Mouse (Mus musculus): Measurements from ENCODE around the gene Xrcc3.

Xrcc3 gene

GRCm38 (mm10) chr12:111816528-111816927 lies 2.9 kb upstream of the Xrcc3 start:
- DNase-seq (ENCODE audit: low spot score in 2 of 2): peak; percentile 52 to 75

DNA sequence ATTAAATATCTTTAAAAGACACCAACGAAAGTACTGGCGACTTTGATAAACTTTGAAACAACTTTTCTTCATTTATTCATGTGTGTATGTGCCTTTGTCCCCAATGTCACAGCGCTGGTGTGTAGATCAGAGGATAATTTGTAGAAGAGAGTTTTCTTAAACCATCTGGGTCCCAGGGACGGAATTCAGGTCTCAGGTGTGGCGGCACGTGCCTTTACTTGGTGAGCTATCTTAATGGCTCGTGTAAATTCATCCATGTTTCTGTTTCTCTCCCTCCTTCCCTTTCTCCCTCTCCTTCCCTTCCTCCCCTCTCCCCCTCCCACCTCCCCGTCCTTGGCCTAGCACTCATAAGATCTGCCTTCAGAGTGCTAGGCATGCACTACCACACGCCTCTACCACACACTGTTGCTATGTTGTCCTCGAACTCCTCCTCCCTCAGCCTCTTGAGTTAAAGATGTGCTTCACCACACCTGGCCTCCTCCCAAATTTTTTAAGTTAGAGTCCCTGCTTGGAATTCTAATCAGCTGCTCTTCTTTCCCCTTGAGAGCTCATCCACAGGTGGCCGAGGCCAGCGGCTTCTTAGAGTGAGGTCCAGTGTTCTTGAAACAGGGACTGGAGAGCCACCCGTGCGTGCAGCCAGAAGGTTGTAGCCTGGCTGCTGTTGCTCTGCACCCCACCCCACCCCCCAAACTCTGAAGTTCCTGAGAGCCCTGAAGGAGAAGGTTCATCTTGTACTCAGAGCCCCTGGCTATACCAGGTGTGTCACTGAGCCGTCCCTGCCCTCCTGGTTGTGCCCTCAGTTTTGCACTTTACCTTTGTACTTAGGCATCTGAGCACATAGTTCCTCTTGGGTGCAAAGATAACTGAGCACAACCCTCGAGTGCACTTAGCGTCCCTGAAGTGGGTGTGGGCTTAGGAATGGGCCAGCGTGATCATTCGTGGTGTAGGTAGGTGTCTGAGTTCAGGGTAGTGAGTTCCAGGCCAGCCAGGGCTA lies 1.4 kb upstream of the Xrcc3 start:
- DNase-seq (ENCODE audit: low spot score in 2 of 2): no peak

GRCm38 (mm10) chr12:111813111-111813765 lies 435 bp downstream of the Xrcc3 start:
- DNase-seq (ENCODE audit: low spot score in 2 of 2): no peak

DNA sequence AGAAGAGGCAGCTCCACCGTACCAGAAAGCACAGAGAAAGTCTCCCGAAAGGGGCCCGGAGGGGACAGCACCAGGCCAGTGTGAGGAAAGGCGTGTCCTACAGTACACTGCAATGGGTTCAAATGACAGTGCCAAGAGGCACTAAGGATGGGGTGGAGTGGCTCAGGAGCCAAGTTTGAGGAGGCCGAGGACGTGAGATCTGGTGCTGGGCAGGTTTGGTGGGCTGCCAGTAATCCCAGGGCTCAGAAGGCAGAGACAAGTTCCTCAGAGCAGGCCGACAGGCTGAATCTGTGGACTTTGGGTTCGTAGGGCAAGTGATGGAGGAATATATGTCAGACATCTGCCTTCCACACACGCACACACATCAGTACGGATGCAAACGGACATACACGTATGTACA lies 1.1 kb downstream of the Xrcc3 start:
- no peak for DNase-seq (ENCODE audit: low spot score in 2 of 2)

DNA sequence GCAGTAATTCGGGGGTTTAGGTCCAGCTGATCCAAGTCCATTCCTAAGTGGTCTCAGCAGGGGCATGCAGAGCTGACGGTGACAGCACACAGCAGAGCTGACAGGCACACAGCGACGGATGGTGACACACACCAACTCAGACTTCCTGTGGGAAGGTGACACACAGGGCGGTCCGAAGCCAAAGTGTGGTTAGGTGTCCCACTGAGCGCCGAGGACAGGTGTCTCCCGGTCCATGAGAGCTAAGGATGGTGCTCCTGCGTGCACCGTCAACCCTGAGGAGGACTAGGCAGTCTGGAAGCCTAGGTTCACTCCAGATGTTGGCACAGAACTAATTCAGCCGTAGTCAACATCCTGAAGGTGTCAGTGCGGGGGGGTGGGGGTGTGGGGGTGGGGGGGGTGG lies 1.6 kb downstream of the Xrcc3 start:
- no peak for DNase-seq (ENCODE audit: low spot score in 2 of 2)

- DNase-seq (ENCODE audit: low spot score in 2 of 2): peak in 1 of 2 experiments; percentile 64
Measured at GRCm38 (mm10) chr12:111809762-111810161, 3.9 kb downstream of the Xrcc3 start.

DNA sequence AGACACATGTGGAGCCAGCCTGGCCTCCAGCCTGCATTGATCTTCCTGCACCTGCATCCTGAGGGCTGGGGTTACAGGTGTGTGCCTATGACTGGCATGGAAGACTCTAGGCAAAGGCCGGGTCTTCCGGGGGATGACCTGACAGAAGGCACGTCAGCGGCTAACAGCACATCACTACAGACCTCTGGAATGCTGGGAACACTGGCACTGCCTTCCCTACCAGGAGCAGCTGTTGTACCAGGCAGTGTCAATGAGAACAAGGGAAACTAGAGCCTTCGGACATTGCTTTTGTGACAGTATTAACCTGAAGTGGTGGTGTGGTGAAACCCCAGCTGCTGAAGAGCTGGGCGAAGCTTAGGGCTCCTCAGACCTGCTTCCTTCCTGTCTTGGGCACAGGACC lies 4.9 kb downstream of the Xrcc3 start:
- DNase-seq (ENCODE audit: low spot score in 2 of 2): no peak

DNA sequence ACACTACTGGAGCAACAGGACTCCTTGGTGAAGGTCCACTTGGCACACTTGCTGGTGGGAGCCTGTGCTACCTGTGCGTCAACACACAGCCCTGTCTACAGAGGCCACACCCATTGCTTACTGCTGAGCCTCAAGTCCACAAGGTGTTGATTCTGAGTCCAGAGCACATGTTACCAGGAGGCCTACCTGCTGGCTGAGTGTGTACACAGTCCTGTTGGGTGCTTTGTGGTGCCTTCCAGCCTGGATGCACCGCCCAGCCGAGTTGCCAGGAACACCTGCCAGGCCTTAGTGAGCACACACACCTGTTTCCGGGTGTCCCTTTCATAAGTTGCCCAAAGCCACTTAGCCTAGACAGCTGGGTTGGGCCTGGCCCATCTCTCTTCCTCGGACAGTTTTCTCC lies 10.1 kb downstream of the Xrcc3 start:
- no peak for DNase-seq (ENCODE audit: low spot score in 2 of 2)

DNA sequence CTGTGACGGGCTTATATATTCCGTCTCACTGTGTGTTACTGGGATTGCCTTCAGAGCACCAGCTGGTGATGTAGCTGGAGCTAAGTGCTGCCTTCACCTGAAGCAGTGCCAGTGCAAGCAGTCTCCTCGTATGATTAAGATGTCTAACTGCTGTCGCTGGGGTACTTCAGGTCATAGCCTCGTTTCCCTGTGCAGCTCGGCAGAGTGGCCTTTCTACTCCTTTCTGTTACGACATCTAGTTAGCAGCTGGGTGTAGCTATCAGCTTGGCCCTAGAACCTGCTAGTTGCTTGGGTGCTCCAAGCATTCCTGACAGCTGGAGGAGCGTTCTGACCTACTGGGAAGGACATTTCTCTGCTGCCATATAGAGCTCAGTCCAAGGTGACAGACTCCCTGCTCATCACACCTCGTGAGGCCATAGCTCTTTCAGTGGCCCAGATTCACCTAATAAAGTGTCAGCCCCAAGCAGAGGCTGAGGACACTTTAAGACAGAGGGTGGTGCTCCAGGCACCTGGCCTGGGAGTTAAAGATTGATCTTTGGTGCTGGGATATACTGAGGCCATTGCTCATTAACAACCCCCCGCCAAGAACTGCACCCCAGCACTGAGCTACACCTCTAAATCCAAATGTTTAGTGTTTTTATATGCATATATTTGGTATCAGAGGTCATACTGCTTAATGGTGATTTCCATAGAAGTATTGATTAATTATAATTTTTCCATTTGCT lies 13.1 kb downstream of the Xrcc3 start:
- no peak for DNase-seq (ENCODE audit: low spot score in 2 of 2)

DNA sequence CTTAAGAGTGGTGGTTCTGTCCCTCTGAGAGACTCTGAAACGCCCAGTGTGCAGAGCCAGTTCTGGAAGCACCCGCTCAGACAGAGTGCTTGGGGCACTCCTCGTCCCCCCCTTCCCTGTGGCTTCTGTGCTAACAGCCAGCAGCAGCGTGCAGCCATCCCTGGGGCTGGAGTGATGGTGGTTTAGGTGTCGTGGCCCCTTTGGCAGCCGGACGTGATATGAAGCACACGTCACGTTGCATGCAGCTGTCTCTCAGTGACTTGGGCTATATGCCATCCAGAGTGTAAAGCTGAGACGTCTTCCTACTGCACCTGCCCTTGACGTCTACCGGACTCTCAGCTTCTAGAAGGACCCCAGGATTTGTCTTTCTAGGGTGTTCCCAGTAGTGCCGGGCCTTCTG lies 15.2 kb downstream of the Xrcc3 start:
- no peak for DNase-seq (ENCODE audit: low spot score in 2 of 2)

DNA sequence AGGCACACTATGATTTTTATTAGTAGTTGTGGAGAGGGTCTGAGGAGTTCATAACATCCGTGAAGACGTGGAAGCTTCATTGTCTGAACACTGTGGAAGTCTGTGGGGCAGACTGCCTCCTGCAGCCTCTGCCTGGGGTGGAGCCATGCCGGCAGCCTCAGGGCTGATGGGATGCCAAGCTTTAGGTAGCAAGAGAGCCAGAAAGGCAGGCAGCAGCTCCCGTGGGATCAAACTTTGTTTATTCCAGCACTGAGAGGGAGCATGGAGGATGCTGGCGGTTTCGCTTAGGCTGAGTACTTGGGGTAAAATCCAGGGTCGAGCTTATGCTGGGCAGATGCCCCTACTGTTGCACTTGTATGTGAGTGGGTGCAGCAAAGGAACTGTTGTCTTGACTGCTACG lies 16.4 kb downstream of the Xrcc3 start:
- no peak for DNase-seq (ENCODE audit: low spot score in 2 of 2)

- DNase-seq (ENCODE audit: low spot score in 2 of 2): no peak
Measured at GRCm38 (mm10) chr12:111795180-111795895, 18.3 kb downstream of the Xrcc3 start.

GRCm38 (mm10) chr12:111794526-111795179 lies 19.0 kb downstream of the Xrcc3 start:
- DNase-seq (ENCODE audit: low spot score in 2 of 2): no peak

GRCm38 (mm10) chr12:111794102-111794501 lies 19.6 kb downstream of the Xrcc3 start:
- DNase-seq (ENCODE audit: low spot score in 2 of 2): no peak

DNA sequence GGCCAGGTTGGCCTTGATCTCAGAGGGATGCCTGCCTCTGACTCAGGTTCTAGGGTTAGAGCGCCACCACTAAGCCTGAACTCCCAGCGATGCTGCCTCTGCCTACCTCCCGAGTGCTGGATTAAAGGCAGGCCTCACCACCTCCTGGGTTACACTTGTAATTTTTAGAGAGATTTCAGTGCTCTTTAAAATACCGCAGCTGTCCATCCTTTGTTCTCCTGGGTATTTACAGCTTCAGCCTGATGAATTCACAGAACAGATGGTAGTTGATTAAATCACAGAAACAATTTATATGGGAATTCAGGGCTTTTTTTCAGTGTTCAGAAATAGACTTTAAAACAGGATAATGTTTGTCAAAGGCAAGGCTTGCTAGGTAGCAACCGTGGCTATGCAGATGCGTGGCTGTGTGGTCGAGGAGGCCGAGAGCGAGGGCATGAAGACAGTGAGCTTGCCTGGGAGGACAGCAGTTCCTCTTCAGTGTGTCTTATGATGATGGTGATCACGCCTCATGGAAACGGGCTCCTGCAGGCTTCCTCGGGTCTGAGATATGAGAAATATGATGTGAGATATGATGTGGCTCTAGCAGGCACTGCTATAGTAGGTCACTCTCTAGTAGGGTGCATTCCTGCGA lies 22.1 kb downstream of the Xrcc3 start:
- no peak for DNase-seq (ENCODE audit: low spot score in 2 of 2)

GRCm38 (mm10) chr12:111790631-111791030 lies 23.0 kb downstream of the Xrcc3 start:
- DNase-seq (ENCODE audit: low spot score in 2 of 2): no peak

GRCm38 (mm10) chr12:111790090-111790489 lies 23.6 kb downstream of the Xrcc3 start:
- DNase-seq (ENCODE audit: low spot score in 2 of 2): no peak

GRCm38 (mm10) chr12:111787015-111787414 lies 26.7 kb downstream of the Xrcc3 start:
- DNase-seq (ENCODE audit: low spot score in 2 of 2): no peak

DNA sequence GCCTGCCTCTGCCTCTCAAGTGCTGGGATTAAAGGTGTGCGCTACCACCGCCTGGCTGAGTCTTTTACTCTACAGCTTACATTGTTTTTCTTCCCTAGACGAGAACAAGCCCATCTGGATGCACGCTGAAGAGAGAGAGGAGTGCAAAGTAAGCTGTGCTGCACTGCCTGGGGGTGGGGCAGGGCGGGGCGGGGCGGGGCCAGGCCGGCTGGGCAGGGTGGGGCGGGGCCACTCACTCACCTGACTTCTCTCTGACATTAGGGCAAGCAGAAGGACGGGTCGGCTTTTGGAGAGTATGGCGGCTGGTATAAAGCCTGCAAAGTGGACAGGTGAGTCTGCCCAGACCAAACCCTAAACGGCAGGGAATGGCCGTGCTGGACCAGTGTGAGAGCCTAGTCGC lies 28.5 kb downstream of the Xrcc3 start:
- no peak for DNase-seq (ENCODE audit: low spot score in 2 of 2)

- no peak for DNase-seq (ENCODE audit: low spot score in 2 of 2)
Measured at GRCm38 (mm10) chr12:111779544-111779943, 34.1 kb downstream of the Xrcc3 start.

- no peak for DNase-seq (ENCODE audit: low spot score in 2 of 2)
Measured at GRCm38 (mm10) chr12:111777919-111778318, 35.8 kb downstream of the Xrcc3 start.

Measured in left cerebral cortex, adult 9 months (tissue).